Mouse (Mus musculus) urinary bladder, adult 2 months (tissue): ENCODE results near the gene Inka2. TPM values are rescaled to one million over a fixed set of nuclear protein-coding genes. Genes with fewer than 3 reads are reported as not detected.
A peak's percentile ranks its signal among the peaks of the same experiment; 100 is the strongest.
"Not testable (repeated sequence)": the region's sequence is repeated elsewhere in the genome, so short reads cannot be mapped to it uniquely, and the experiment has no call there.

ENCODE experiments used
- DNase-seq: peaks from one replicate; pipeline ENCODE4 v3.0.0; 2022; ENCODE audit warnings: low spot score
- polyA plus RNA-seq: library from polyadenylated mRNA; depleted of rRNA; stranded (reverse); fragments of >200 nt; gene quantifications from 2 replicates; pipeline ENCODE4 v1.2.3, GENCODE M21; 2012

Gene Inka2
- polyA plus RNA-seq, 1 experiment: 19.8 TPM

GRCm38 (mm10) chr3:105696387-105697147 lies 7.8 kb upstream of the Inka2 start:
- peak; percentile 20 for DNase-seq

GRCm38 (mm10) chr3:105697148-105697441 lies 7.3 kb upstream of the Inka2 start:
- no peak for DNase-seq

- no peak for DNase-seq
Observed at GRCm38 (mm10) chr3:105698311-105698710, 6.1 kb upstream of the Inka2 start.

GRCm38 (mm10) chr3:105699241-105699933 lies 5.0 kb upstream of the Inka2 start:
- no peak for DNase-seq

GRCm38 (mm10) chr3:105700786-105701185 lies 3.6 kb upstream of the Inka2 start:
- DNase-seq: not testable (repeated sequence)

- no peak for DNase-seq
Observed at GRCm38 (mm10) chr3:105701399-105701798, 3.0 kb upstream of the Inka2 start.

GRCm38 (mm10) chr3:105703571-105703970 lies 828 bp upstream of the Inka2 start:
- DNase-seq: no peak

GRCm38 (mm10) chr3:105705061-105705549 lies 706 bp downstream of the Inka2 start:
- peak; percentile 79 for DNase-seq

GRCm38 (mm10) chr3:105705561-105705960 lies 1.2 kb downstream of the Inka2 start:
- no peak for DNase-seq

- peak; percentile 21 for DNase-seq
Observed at GRCm38 (mm10) chr3:105706366-105707020, 2.1 kb downstream of the Inka2 start.

GRCm38 (mm10) chr3:105707590-105707989 lies 3.2 kb downstream of the Inka2 start:
- DNase-seq: no peak

GRCm38 (mm10) chr3:105710246-105710645 lies 5.8 kb downstream of the Inka2 start:
- DNase-seq: peak; percentile 20

- DNase-seq: no peak
Observed at GRCm38 (mm10) chr3:105711741-105712140, 7.3 kb downstream of the Inka2 start.

GRCm38 (mm10) chr3:105712827-105713226 lies 8.4 kb downstream of the Inka2 start:
- DNase-seq: no peak

- DNase-seq: peak; percentile 21
Observed at GRCm38 (mm10) chr3:105714091-105714819, 9.9 kb downstream of the Inka2 start.

GRCm38 (mm10) chr3:105714820-105715167 lies 10.4 kb downstream of the Inka2 start:
- DNase-seq: no peak

GRCm38 (mm10) chr3:105716353-105717000 lies 12.1 kb downstream of the Inka2 start:
- no peak for DNase-seq

GRCm38 (mm10) chr3:105717856-105718555 lies 13.6 kb downstream of the Inka2 start:
- DNase-seq: no peak

GRCm38 (mm10) chr3:105718746-105719145 lies 14.3 kb downstream of the Inka2 start:
- no peak for DNase-seq

GRCm38 (mm10) chr3:105719979-105720378 lies 15.6 kb downstream of the Inka2 start:
- no peak for DNase-seq

GRCm38 (mm10) chr3:105720514-105720913 lies 16.1 kb downstream of the Inka2 start:
- no peak for DNase-seq
